Mouse (Mus musculus) E14TG2a.4 (cell line): ENCODE measurements around the gene Lactbl1.

ENCODE experiments used
- CTCF ChIP-seq: conservative IDR thresholded peaks from 2 replicates; pipeline ENCODE4 v1.5.1; 2014; ENCODE audit warnings: low read length
- NANOG ChIP-seq: IDR thresholded peaks from 2 replicates; pipeline ENCODE4 v1.6.1; 2014; ENCODE audit warnings: borderline replicate concordance, low read length, mixed read lengths

- TF ChIP-seq CTCF (no peak), NANOG (no peak)
These were observed 465 bp upstream of the Lactbl1 start for GRCm38 (mm10) chr4:136621956-136622355.
